Mouse (Mus musculus) mouse embryonic stem cell (cell line): ENCODE measurements around the gene Cdcp1.

Experiments used
- in situ Hi-C, 2 experiments: fragments of 300-500 bp; cut with MboI; formaldehyde crosslinking; loops; 1 replicate in 1 of 2; 3 replicates in 1 of 2; pipeline ENCODE4 v1.14.3; 2019 to 2020; ENCODE audit warnings: low sequenced_read_pairs in 2 of 2, low pct_unique_long_range_greater_than_20kb in 1 of 2, mixed read lengths in 1 of 2; ENCODE audit not compliant: unreplicated experiment in 1 of 2

Gene Cdcp1

DNA sequence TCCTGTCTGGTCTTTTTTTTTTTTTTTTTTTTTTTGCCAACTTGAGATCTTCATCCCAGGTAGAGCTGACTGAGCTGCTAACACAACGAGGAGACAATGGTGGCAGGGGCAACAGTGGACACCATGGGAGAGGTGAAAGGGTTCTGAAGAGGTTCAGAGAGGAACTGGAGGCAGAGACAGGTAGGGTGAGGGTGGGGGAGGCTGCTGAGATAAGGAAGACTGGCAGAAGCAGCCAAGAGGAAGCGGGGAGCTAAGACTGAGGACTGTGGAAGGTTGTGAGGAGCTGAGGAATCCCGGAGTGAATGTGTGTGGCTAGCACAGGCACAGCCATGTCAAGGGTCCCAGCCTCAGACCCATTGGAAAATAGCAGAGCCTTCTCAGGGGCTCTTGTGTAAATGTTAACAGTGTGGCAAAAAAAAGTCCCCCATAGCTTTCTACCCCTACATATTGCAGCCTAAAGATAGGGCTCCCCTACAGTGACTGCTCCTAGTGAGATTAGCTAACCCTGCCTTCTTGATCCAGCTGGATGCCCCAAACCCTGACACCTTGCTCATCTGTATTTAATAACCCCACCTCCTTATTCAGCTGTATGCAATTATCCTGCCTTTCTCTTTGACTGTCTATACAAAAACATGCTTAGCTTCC lies 11.4 kb upstream of the Cdcp1 start:
- in situ Hi-C loops, result no loop called here

DNA sequence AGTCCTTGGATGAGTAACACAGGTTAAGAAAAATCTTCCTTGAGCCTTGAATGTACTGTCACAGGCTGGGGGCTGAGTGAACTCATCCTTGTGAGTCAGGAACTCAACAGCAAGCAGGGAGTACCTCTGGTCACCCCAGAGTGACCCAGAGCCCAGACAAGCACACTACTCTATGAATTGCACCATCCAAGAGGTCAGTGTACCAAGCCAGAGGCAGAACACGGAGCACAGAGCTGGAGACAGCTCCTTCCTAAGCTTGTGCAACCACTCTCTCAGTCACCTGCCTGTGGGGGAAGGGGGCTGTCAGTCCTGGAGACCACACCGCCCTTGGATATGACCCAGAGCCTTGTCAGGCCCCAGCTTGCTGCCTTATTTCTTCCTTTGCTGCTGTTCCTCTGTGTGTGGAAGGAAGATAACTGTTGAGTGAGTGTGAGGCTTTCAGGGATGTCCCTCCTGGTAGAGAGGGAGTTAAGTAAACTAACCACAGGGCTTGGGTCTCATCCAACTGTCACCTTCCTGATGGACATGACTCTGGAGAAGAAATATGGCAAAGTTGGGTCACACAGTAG lies 9.1 kb upstream of the Cdcp1 start:
- in situ Hi-C loops, result no loop called here

DNA sequence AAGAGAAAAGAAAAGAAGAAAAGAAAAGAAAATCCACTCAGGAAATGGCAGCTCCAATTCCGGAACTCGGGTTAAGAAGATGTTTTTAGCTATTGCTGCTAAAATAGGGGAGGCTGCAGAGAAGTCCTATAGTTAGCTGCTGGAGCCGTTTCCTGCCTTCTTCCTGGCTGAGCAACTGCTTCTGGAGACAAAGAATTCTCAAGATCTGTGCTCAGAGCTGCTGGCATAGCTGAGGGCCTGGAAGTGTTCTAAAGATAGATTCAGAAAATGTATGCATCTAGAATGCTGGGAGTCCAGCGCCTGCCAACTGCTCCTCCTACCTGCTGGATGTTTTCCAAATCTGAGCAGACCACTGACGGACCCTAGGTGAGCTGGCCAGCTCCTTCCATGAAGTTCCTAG lies 4.0 kb upstream of the Cdcp1 start:
- in situ Hi-C loops, result no loop called here

DNA sequence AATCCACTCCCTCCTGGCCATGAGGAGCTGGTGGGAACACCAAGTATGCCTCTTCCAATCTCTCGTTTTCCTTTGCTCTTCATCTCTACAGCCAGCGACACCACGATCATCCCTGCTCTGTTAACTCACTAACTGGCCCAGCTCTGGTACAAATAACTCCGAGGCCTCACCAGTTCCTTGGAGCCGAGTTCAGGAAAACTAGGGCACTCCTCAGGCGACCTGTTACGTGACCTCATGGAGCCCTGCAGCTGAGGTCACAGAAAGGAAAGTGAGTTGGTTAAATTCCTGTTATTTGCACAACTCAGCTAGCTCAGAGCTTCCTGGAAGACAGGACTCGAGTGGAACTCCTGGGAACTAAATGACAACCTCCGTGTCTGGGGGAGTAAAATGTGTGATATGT lies 2.5 kb downstream of the Cdcp1 start:
- in situ Hi-C loops, result no loop called here

DNA sequence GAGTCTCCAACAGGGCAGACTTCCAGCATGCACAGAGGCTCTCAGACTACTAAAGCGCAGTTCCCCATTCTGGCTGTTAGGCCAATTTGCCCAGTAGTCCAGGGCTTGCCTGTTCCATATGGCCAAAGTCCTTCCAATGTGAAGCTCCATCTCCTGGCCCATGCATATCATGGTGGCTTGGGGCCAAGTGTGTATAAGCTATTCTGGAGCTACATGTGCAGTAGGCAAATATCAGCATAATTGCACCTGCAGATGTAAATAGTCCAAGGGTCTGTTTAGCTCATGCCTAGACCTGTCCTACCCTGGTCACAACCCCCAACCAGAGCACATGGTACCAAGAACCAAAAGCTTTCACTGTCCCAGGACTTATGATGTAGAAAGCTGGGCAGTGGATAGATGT lies 7.9 kb downstream of the Cdcp1 start:
- in situ Hi-C loops, result no loop called here

DNA sequence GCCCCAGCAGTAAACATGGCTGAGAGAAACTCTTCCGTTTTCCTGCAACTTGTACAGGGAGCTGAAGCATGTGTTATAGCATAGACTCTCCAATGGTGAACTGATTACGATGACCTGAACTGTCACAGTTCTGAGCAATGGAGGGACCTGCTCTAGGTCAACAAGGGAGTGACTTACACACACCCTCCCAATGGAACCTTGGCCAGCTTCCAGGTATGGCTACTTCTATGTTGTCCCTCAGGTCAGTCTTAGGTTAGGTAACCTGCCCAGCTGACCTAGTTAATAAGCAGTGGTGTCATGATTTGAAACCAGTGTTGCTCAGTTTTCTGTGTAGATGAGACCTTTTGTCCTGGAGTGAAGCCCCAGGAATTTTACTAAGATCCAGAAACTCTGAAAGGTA lies 8.9 kb downstream of the Cdcp1 start:
- in situ Hi-C loops, result no loop called here

DNA sequence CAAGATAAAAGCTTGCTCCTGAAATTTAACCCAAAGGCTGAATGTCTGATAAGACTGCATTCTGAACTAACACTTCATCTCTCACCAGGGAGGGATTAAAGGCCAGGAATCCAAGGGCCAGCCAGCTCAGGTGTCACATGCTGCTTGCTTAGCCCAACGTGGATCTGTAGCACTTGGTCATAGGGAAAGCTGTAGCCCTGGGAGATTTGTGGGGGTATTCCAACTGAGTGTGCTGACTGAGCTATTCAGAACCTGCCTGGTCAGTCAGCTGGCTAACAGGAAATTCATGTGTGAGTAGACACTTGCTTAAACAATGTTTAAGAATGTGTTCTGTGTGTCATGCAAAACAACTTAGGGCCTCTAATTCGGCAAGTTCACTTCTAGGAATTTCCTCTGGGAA lies 9.3 kb downstream of the Cdcp1 start:
- in situ Hi-C loops, result no loop called here

DNA sequence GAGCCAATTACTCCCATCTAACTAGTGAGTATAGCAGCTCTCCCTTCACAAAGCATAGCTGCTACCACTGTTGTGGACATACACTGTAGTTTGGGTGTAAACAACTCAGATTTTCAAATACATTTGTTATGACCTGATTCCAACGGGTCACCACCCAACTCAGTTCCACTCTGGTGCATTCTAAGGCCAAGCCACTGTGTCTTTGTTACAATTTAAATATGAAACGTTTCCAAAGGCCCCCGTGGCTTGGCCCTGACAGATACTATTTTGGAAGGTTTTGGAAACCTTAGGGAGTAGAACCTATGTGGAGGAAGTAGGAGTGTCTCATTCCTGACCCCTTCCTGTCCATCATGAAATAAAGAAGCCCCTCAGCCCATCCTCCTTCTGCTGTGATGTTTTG lies 15.7 kb downstream of the Cdcp1 start:
- in situ Hi-C loops, result no loop called here

DNA sequence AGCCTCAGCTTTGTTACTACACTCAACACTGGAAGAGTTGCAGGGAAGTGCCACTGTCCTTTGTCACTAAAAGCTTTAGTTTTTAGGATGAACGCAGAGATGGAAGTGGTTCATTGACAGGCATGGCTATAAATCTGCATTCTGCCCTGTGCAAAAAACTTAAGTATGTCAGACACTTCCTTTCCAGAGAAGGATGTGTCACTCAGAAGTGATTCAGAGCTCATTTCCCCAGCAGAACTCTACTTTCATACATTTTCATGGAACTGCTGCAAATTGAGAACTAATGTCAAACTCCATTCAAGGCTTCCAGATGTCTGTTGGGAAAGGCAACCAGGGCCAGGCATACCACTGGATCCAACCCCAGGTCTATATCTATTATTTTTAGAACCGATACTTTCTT lies 27.6 kb downstream of the Cdcp1 start:
- in situ Hi-C loops, result no loop called here

DNA sequence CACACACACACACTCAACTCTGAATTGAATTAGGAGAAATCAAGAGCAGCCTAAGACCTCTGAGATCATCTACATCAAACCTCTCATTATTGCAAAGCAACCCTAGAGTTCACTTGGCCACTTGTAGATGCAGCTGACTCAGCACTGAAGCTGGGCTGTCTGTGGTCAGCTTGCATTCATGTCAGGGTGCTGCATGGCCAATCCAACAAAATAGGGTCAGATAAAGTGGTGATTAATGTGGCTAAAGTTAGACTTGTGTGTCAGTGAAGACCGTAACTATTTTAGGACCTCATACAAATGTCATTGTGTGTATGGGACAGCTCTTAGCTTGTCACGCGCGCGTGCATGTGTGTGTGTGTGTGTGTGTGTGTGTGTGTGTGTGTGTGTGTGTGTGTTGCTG lies 28.2 kb downstream of the Cdcp1 start:
- in situ Hi-C loops, result no loop called here

DNA sequence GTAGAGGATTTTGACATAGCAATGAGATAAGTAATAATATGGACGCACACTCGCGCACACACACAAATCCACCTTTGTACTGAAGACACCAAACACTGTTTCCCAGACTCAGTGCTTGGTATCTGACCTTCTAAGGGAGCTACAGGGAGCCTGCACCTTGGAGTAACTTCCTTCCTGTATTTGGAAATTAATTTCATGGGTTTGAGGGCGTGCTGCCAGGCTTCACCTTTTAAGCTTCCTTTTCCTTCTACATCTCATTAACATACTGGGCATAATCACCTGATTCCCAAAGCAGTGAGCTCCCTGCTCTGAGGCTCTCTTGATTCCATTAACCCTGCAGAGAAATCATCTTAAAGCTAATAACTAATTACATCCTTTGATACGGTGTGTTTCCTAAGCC lies 29.7 kb downstream of the Cdcp1 start:
- in situ Hi-C loops, result no loop called here

DNA sequence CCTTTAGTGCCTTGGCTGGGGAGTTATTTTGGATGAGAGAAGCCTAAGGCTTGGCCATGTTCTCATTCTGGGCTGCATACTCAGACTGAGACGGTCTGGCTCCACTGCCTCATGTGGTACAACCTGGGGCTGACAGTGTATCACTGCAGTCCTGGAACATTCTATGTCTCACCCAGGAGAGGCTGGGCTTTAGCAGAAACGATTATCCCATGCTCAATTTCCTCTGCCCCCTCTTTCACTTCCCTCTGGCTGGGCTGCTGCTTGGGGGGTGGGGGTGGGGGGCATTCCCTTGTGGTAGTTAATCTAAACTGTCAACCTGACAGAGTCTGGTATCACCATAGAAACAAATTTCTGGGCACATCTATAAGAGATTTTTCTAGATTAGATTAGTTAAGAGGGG lies 30.3 kb downstream of the Cdcp1 start:
- in situ Hi-C loops, result no loop called here

DNA sequence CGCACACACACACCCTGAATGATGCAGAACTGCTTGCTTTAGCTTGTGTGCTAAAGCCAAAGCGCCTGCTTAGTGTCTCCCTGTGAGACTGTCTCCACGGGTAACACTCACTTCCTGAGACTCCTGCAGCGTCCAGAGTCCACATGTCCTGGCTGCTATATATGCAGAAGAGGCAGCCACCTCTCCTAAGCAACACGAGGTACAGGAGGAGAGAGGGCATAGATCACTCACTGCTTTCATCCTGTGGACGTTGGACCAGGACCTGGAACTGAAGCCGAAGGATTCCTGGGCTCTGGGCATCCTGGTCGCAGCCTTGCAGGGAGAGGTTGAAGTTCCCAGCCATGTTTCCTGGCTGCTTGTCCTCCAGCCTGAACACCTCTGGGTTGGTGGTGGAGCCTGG lies 32.6 kb downstream of the Cdcp1 start:
- in situ Hi-C loops, result no loop called here

DNA sequence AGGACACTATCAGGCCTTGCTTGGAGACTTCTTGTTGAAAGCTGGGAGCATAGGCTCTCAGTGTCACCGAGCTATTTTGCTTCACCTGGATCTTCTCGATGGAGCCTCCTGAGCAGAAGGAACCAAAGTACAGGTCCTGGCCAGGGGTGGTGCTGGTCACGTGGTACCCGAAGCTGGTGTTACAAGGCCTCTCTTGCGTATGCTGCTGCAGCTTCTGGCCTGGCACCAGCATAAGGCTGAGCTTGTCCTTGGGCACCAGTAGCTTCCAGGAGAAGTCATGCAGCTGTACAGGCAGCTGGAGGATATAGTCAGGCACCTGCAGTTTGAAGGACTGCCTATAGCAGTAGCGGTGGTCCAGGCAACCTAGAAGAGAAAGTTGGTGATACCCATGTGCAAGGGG lies 35.8 kb downstream of the Cdcp1 start:
- in situ Hi-C loops, result no loop called here

DNA sequence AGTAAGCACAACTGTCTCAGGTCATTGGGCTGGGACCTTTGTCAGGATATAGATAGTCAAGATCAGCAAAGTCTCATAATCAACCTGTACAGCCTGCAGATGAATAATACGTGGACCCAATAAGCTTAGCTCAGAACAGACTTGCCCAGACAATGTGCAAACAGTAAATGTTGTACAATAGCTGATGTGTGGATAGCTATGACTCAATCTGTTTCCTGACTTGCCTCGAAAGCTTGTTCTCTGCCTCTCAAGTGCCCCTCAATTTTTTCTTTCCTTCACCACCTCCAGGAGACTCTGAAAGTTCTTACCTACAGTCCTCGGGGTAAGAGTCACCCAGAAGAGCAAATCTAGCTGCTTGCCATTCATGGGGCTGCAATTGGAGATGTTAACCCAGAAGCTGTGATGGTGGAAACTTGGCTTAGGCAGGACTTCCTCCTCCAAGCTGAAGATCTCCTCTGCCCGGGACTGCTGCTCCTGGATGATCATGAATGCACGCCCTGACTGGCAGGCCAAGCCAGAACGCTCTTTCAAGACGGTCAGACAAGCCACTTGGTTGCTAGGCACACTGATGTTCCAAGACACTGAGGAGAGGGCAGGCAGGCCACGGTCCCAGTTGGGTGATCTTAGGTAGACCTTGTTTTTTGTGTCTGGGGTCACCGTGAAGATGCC lies 38.3 kb downstream of the Cdcp1 start:
- in situ Hi-C loops, result no loop called here

DNA sequence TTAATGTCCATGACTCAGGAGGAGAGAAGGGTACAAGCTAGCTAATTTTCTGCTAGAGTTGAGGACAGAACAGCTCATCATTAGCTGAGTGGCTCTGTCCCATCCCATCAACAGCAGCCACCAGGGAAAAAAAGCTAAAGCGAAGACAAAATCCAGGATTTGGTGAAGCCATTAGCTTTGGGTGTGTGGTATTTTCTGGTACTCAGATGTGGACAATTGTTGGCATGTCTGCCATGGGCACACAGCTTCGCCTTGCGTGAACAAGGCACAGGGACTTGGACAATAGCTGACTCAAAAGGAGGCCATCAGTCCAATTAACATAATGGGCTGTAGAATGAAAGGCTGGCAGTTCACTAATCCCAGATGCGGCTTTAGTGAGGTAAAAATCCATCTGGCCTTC lies 41.5 kb downstream of the Cdcp1 start:
- in situ Hi-C loops, result loop anchor here in 1 of 2 experiments (25.0 kb wide), 1 partner anchor 338 kb away; no protein-coding TSS in a partner anchor

DNA sequence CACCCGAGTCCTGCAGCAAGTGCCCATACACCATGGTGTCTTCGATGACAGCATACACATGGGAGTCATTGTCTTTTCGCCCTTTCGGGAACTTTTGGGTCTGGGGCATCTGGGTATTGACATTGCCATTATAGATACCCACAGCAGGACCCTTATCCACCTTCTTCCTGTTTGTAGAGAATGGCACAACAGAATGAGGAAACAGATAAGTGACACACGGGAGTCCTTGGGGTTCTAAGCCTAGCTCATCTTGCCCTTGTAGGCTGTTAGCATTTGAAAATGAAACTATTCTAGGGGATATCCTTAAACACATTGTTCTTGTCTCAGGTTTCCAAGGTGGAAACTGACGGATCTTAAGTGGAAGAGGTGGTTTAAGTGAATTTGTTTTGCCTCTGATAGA lies 42.1 kb downstream of the Cdcp1 start:
- in situ Hi-C loops, result loop anchor here in 1 of 2 experiments (25.0 kb wide), 1 partner anchor 339 kb away; no protein-coding TSS in a partner anchor

DNA sequence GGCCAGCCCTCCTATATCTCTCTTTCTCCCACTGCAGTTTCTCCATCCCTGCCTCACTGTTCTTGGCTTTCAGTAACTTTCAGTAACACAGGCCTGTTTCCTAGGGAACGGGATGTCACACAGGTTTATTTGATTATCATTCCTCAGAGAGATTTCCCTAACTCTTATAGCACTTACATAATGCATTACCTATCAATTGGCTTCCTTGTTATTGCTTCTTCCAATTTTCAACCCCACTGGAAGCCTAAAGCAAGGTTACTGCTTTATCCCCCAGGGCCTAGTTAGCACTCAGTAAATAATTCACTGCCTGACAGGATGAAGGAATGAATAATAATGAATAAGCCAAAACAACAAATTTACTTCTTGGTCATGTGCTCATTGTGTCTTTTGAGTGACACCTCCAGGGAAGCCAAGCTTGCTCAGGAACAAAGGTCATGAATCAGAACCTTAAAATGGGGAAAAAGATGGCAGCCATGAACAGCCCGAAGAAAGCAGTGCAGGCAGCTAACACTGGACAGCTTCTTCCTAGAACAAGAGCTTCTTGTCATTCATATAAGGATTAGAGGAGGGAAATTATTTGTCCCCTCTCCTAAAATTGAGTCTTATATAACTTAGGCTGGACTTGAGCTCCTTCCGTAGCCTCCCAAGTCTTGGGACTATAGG lies 49.9 kb downstream of the Cdcp1 start:
- in situ Hi-C loops, result loop anchor here (10.0 to 25.0 kb wide), 2 partner anchors 289 to 346 kb away; no protein-coding TSS in a partner anchor

DNA sequence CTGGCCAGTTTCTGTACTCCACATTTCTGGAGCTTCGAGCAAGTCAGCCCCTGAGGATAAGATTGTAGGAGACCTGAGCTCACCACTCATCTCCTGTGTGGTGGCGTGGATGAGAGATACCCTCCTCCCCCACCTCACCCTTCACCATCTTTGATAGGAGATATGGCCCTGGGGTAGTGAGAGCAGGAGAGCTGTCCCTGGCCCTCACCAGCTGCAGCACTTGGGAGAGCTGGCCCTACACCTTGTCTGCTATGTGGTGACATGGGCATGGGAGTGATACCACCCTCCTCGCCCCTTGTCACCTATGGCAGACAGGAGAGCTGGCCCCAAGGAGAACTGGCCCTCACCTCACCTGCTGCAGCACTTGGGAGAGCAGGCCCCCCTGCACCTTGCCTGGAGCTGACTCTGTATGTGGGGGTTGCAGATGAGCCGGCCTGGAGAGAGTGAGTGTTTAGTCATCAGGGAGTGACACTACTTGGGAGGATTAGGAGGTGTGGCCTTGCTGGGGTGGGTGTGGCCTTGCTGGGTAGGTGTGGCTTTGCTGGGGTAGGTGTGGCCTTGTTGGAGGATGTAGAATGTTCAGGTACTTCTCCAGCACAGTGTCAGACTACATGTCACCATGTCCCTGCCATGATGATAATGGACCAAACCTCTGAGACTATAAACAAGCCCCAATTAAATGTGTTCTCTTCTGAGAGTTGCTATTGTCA lies 52.7 kb downstream of the Cdcp1 start:
- in situ Hi-C loops, result loop anchor here (5.0 to 25.0 kb wide), 3 partner anchors 89 to 349 kb away; no protein-coding TSS in a partner anchor
